Mouse (Mus musculus) kidney, adult 9 months (tissue): ENCODE measurements around the gene Tspan3.
A peak's percentile ranks its signal among the peaks of the same experiment; 100 is the strongest.

Source experiments
- DNase-seq: peaks from one replicate; pipeline ENCODE4 v3.0.0; 2022

The Tspan3 gene

DNA sequence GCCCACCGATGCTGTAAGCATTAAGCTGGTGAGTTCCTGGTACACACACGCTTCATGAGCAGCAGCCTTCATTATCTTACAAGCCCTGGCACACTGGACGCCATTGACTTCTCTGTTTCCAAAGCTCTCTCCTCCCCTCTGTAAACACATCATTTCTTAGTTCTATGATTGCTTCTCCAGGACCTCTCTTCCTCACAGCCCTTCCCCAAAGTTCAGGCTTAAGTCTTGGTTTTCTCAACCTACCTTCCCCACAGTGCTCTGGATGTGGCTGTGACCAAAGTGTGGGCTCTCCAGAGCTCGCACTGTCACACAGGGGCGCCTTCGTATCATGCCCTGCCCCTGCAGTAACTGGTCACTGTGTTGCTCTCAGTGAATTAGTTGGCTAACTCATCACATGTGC is at the start of gene Tspan3:
Tspan3 (minus strand) TSS at position 101 of the 400 bp plus-strand sequence.
- DNase-seq = no peak

- peak; percentile 65 for DNase-seq
These were observed 48.4 kb upstream of the Tspan3 start for GRCm38 (mm10) chr9:56213451-56214291.

DNA sequence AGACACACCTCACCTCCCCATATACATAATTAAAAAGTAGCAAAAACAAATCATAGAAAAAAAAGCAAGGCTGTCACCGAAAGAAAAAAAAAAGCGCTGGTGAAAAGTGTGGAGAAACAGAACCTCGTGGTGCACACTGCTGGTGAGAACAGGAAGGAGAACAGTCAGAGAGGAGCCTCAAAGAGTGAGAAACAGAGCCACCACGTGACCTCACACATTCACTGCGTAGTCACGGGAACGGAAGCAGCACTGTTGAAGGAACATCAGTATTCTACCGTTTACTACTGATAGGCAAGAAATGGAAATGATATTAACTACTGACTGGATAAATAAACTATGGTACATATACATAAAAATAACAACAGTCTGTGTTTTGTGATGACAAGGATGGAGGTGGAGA is 43.5 kb upstream of the Tspan3 start:
- DNase-seq = no peak

DNA sequence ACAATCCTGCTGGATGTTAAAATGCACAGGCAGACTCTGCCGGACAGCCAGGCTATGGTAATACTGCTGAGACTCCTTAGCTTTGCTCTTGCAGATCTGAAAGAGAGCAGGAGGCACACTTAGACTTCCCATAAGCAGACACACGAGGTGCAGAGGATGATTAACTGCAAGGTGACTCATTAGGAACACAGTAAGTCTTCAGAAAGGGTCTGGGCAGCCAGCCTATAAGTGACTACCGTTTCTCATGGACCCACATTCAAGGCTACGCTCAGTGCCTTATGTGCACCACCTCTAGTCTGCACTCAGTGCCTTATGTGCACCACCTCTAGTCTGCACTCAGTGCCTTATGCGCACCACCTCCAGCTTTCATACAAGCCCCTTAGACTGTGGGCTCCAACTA is 42.2 kb upstream of the Tspan3 start:
- DNase-seq = peak; percentile 31

DNA sequence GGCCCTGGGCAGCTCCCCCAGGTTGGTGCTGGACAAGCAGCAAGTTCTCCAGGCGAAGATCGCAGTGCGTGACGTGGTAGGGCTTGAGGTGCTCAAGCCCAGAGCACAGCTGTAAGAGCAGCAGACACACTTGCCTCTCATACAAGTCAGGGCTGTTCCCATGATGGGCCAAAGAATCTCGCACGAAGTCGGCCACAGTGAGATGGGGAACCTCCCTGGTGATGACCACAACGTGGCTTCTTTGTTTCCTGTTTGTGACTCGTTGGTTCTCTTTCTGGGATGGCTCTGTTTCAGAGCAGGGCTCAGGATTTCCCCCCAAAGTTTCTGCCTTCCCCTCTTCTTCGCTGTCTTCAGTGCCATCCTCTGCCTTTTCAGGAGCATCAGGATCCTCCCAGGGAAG is 41.8 kb upstream of the Tspan3 start:
- DNase-seq = no peak

- peak; percentile 43 for DNase-seq
These were observed 40.1 kb upstream of the Tspan3 start for GRCm38 (mm10) chr9:56205336-56205735.

DNA sequence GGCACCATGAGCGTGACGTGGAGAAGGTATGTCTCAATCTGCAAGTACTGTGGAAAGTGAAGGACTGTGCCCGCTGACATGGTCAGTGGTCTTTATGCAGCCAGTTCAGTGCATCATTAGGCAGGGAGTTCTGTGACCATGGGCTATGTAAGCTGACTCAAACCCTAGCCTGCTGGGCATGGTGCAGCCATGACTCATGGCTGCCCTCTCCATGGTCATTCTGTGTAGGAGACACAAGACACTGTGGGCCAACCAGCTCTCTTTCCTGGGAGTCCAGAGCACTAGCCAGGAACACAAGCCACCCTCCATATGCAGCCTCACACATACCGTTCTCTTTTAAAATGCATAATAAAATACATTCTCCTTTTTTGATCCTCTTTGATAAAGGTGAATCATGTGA is 39.0 kb upstream of the Tspan3 start:
- no peak for DNase-seq

DNA sequence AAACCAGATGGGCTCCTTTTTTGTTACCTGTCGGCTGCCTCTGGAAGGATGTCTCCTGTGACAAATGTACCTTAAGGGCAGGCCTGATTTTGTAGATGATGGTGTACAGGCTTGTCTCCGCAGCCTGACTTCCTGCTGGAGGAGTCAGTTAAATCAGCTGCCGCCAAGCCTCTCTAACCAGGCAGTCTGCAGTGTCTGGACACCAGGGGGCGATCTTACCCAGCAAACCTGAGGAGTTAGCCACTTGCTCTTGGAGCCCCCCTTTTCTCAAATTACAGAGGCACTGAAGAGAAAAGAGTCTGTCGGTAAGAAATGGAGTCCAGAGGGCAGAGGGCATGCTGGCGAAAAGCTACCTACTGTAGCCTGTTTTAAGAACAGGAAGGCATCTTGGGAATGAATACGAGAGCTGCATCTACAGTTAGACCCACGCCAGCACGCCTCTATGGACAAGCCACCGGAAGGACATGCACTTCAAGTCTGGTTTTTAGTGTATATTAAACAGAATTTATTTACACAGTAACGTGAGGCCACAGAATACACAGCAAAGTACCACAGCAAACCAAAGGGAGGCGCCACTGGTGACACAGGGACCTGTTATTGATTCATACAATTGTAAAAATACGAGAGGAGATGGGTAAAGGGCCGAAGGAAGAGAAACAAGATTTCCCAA is 35.5 kb upstream of the Tspan3 start:
- DNase-seq = peak; percentile 86

- DNase-seq = no peak
These were observed 34.9 kb upstream of the Tspan3 start for GRCm38 (mm10) chr9:56200200-56200599.

GRCm38 (mm10) chr9:56196921-56197320 is 31.6 kb upstream of the Tspan3 start:
- DNase-seq = no peak

- no peak for DNase-seq
These were observed 29.9 kb upstream of the Tspan3 start for GRCm38 (mm10) chr9:56195193-56195592.

DNA sequence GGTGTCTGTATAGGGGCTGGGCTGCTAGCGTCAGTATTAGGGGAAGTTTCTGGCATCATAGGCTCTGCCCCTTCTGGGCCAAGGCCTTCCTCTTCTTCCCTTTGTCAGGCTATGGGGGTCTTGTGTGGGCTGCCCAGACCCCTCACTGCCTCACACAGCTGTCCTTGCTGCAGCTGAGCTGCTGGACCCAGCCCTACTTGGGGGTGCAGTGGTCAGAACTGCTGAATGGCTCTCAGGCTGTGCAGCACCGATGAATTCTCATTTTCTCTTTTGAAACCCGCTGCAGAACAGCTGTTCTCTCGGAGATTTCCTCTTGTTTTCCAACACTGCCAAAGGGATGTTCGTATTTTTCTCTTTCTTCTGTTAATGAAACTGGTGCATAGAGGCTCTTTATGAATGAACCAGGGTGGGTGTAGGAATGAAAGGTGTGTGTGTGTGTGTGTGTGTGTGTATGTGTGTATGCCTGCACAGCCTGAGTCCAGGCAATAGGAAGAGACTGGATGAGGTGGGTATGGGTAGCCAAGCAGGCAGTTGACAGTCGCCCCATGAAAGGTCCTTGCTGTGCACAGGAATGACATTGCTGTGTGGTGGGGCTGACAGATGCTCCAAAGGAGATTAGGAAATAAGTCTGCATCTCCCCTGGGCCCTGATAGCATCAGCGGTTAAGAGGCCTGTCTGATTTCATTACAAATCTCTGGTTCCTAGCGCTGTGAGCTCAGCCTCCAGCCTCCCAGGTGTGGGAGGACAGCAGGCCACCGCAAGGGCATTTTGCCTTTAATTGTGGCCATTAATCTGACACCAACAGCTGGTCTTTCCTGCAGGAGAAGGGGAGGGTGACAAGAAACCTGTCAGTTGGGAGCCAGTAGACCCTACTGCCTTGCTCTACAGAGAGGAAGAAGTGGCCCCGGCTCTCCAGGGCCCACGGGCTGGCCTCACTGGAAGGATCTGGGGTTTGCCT is 26.5 kb upstream of the Tspan3 start:
- DNase-seq = no peak

- DNase-seq = no peak
These were observed 15.0 kb upstream of the Tspan3 start for GRCm38 (mm10) chr9:56180118-56180781.

DNA sequence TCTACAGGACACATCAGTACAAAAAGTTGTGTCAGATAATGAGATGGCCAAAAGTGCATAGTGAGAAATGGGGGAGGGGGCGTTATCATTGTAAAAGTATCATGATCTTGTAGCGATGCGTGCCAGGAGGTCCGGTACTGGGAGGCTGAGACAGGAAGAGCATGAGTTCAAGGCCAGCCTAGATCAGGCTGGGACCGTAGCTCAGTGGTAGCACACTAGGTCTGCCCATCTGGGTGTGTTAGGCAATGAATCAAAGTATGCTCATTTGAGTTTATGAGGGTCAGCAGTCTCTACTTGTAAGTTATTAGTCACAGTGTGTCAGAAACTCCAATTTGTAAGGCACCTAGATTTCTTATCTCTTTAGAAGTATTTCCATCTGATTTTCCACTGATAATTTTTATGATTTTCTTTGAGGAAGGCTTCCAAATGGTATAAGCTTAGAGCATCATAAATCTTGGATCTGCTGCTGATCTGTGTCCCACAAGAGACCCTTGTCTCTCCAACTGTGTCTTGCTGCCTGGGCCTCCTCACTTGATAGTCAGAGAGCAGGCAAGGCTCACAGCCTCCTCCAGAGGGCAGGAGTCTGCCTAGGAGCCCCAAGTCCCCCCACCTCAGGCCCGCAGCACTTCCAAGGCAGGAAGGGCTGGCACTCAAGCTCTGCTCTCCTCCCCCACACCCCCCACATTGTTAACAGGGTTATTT is 14.3 kb upstream of the Tspan3 start:
- no peak for DNase-seq

DNA sequence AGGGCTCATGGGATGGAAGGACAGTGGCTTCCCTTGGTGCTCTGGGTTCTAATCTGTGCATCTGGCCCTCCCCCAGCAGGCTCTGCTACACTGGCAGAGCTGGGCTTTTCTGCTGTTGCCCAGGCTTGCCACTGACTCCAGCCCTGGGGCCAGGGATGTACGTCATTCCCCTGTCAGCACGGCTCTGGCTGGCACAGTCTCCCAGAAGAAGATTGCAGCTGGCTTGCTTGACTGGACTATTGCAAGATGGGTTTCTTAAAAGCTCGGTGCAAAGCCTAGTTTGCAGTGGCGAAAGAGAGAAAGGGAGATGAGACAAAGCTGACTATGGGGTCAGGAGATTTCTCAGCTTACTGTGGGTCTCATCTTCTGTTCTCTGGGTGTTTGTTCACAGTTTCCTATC is 12.1 kb upstream of the Tspan3 start:
- DNase-seq = no peak

GRCm38 (mm10) chr9:56175316-56175715 is 10.0 kb upstream of the Tspan3 start:
- DNase-seq = no peak

DNA sequence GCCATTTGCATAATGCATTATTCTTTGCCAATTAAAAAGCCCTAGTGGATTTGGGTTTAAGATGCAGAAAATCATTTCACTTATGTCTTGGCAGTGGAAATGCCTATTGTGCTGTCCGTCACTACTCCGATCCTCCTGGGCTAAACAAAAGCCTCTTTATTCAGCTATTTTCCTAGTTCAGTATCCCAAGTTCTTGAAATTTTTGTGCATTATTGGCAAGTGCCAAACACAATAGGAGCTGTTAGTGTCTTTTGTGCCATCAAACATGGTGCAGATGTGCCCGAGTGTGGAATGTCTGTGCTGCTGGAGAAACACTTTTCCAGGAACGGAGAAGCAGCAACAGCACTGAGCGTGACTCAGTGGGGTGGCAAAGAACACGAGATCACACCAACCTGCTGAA is 2.4 kb upstream of the Tspan3 start:
- DNase-seq = no peak

DNA sequence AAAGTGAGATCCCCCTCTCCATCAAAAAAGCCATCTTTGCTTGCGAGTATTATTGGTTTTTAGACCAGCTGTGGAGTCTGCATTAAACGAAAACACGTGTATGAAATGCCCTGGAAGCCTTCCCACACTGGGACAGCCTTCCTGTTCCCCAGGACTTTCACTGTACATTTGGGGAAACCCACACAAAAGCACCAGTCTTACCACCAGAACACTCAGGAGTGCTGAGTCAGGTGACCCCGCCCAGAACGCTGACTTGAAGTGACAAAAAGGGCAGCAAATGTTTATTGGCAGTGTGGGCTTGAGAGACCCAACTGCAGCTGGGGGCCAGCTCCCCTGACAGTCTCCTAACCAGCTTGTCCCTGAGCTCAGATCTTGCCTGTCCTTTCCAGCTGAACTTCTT is 884 bp upstream of the Tspan3 start:
- DNase-seq = no peak

DNA sequence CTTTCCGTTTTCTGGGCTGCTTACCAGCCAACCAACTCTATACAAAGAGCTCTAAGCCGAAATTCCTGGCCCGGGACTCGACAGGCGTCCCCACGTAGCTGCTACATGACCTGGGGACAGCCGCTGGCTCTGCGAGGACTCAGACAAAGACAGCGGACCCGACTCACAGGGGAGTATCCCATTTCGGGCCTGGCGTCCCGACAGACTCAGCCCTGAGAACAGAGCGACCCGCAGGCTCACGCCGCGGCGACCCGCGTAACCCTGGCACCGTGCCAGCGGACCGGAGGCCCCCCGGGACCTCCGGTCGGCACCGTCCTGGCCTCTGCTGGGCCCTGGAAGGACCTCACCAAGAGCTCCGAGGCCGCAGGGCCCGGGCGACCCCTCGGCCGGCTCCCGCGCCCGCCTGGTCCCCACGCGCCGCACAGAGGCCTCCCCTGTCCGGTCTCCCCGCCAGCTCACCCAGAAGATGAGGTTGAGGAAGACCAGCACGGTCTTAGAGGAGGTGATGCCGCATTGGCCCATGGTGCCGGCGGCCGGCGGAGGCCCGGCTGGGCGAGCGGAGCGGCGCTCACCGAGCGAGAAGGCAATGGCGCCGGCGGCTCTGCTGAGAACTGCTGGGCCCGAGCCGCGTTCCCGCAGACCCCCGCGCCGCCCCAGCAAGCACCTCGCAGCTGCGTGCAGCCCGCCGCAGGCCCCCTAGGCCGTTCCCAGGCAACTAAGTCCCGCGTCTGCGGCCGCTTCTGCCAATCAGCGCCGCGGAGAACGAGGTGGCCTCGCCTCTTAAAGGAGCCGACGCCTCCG is 4.7 kb downstream of the Tspan3 start:
- DNase-seq = peak; percentile 87

DNA sequence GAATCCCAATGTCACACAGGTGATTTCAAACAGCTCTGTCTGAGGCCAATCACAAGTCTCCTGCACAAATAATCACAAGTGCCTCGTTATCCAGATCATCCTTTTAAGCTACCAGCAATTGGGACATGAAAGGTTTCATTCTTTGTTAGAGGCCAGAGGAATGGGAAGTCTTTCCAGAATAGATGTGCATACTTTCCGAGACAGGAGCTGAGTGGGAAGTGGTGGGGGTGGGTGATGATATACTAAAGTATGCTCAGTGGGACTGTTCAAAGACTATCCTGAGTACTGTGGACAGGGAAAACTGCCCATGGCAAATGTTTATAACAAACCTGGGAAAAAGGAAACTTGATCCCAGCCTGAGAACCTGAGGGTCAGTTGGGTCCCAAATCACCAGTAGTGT is 5.8 kb downstream of the Tspan3 start:
- no peak for DNase-seq

DNA sequence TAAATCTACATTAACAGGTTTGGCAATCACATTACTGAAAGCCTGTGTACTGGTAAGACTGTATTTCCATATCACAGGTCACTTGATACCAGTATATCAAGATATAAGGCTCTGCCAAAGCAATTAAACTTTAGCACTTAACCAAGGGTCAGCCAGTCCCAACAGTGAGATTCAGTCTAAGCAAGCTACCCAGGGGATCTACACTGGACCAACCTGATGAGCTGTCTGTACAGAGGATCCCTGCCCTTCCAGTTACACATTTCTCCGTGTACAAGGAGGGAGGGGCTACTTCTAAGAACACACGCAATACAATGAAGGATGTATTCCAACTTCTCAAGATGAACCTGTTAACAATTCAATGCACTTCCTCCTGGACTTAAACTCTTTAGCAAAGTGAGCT is 7.2 kb downstream of the Tspan3 start:
- DNase-seq = peak; percentile 34
